Mouse (Mus musculus): ENCODE results near the gene Hpgd.

GRCm38 (mm10) chr8:56286717-56287116 lies 7.7 kb upstream of the Hpgd start:
- TF ChIP-seq POLR2A (IDR thresholded peaks at IDR 0.05; ENCODE audit: extremely low read depth, insufficient read depth, low read length) (no peak), CTCF (IDR thresholded peaks at IDR 0.05; ENCODE audit: extremely low read depth, insufficient read depth, low read length) (no peak)

Measured in cortical plate, adult 2 months (tissue).